Mouse (Mus musculus): ENCODE data around the gene Mrpl55. TPM values are rescaled to one million over a fixed set of nuclear protein-coding genes. Genes with fewer than 3 reads are reported as not detected.

Gene Mrpl55
- total and polyA plus RNA-seq, 3 experiments: 68.5 to 75.5 TPM; not detected in 1

DNA sequence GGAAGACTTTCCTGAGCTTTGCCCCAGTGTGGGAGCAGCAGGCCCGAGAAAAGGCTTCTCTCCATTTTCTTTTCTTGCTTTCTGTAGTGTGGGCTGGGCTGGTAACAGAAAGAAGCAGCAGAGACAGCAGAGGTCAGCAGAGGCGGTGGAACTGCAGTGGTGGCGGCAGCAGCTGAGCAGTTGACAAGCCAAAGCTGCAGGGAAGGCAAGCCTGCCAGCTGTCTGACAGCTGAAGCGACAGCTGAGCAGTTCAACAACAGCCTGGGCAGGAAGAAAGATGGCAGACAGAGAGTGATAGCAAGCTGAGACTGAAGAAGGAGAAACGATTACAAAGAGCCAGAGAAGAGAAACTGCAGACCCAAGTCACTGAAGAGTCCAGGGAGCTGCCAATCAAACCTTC is 40.9 kb upstream of the Mrpl55 start:
- H3K9me3 ChIP-seq (replicated peaks; ENCODE audit: insufficient read depth, low read length): no peaks in the 10 kb centered on the region
- DNase-seq (ENCODE audit: low read depth, low spot score): peak; percentile 72
- H3K4me1 ChIP-seq (ENCODE audit: control insufficient read depth in 1 of 2, insufficient read depth in 2 of 2, low read length in 2 of 2): peaks cover 14 to 29% of the 10 kb centered on the region in 2 experiments
- no peaks in the 10 kb centered on the region for H3K27me3 ChIP-seq (ENCODE audit: control insufficient read depth in 1 of 2, insufficient read depth in 2 of 2, low read length in 2 of 2)
- H3K9ac ChIP-seq (ENCODE audit: control insufficient read depth, low read depth, low read length, poor library complexity, severe bottlenecking): no peak overlapping the region
- peaks cover 10% of the 10 kb centered on the region for H3K79me2 ChIP-seq (ENCODE audit: control insufficient read depth, insufficient read depth, low read length, poor library complexity)
- H3K36me3 ChIP-seq (ENCODE audit: control insufficient read depth in 1 of 2, insufficient read depth in 2 of 2, low read length in 2 of 2): peaks cover 0 to 26% of the 10 kb centered on the region in 2 experiments; a peak in 2 of 4 replicates
- peak overlapping the region; percentile 10; the same call in 1 of the 2 replicates for H3K27ac ChIP-seq (ENCODE audit: control insufficient read depth, low read depth, low read length)
- H3K4me3 ChIP-seq (ENCODE audit: control insufficient read depth in 1 of 2, insufficient read depth in 1 of 2, low read depth in 2 of 2, low read length in 2 of 2): peak overlapping the region in 1 of 2 experiments; percentile 6; a peak in 1 of 4 replicates
- TF ChIP-seq MAZ (IDR thresholded peaks at IDR 0.05; ENCODE audit: low read depth, low read length) (no peak), MAFK (IDR thresholded peaks at IDR 0.05; ENCODE audit: borderline replicate concordance, low read depth, low read length) (peak; percentile 46; the same call in 1 of the 2 replicates), ZKSCAN1 (IDR thresholded peaks at IDR 0.05; ENCODE audit: low read depth, low read length) (no peak), ZMIZ1 (IDR thresholded peaks at IDR 0.05; ENCODE audit: low read depth, low read length) (no peak), NRF1 (IDR thresholded peaks at IDR 0.05; ENCODE audit: insufficient read depth, low read depth, low read length, poor library complexity, severe bottlenecking) (no peak), MXI1 (IDR thresholded peaks at IDR 0.05; ENCODE audit: low read depth, low read length) (peak; percentile 88), RAD21 (IDR thresholded peaks at IDR 0.05; ENCODE audit: low read depth, low read length) (peak; percentile 14), TCF12 (IDR thresholded peaks at IDR 0.05; ENCODE audit: low read depth, low read length) (peak; percentile 92), RCOR1 (IDR thresholded peaks at IDR 0.05; ENCODE audit: low read depth, low read length) (peak; percentile 27; the same call in 1 of the 2 replicates), SIN3A (IDR thresholded peaks at IDR 0.05; ENCODE audit: low read length) (peak; percentile 100), POLR2AphosphoS5 (IDR thresholded peaks at IDR 0.05; ENCODE audit: borderline replicate concordance, low read depth, low read length) (no peak), KAT2A (conservative IDR thresholded peaks at IDR 0.05; ENCODE audit: low read depth, low read length) (peak; percentile 53; the same call in 1 of the 2 replicates), E2F4 (IDR thresholded peaks at IDR 0.05; ENCODE audit: borderline replicate concordance, low read depth, low read length) (no peak), HCFC1 (IDR thresholded peaks at IDR 0.05; ENCODE audit: low read depth, low read length) (0 out of 2 replicates have a peak, but pooled peaks have one; percentile 32), GABPA (IDR thresholded peaks at IDR 0.05; ENCODE audit: low read depth, low read length) (no peak), GATA1 (IDR thresholded peaks at IDR 0.05; ENCODE audit: low read depth, low read length) (peak; percentile 69), MYB (IDR thresholded peaks at IDR 0.05; ENCODE audit: low read depth, low read length) (0 out of 2 replicates have a peak, but pooled peaks have one; percentile 16), ELF1 (IDR thresholded peaks at IDR 0.05; ENCODE audit: low read depth, low read length) (no peak), UBTF (IDR thresholded peaks at IDR 0.05; ENCODE audit: borderline replicate concordance, insufficient read depth, low read depth, low read length) (no peak), MYC (IDR thresholded peaks at IDR 0.05; ENCODE audit: low read depth, low read length) (no peak), NELFE (IDR thresholded peaks at IDR 0.05; ENCODE audit: low read depth, low read length) (no peak), ZC3H11A (IDR thresholded peaks at IDR 0.05; ENCODE audit: low read depth, low read length) (peak; percentile 59), CTCF (IDR thresholded peaks at IDR 0.05 in 2 of 3, conservative IDR thresholded peaks at IDR 0.05 in 1 of 3; ENCODE audit: control insufficient read depth in 1 of 3, insufficient read depth in 1 of 3, low read depth in 2 of 3, low read length in 3 of 3, poor library complexity in 1 of 3, severe bottlenecking in 1 of 3) (peak in 2 of 3 experiments; percentile 12 to 27; a peak in 2 of 6 replicates), SMC3 (IDR thresholded peaks at IDR 0.05; ENCODE audit: low read depth, low read length) (peak; percentile 32; the same call in 1 of the 2 replicates), ETS1 (IDR thresholded peaks at IDR 0.05; ENCODE audit: low read depth, low read length) (peak; percentile 100), TAL1 (IDR thresholded peaks at IDR 0.05; ENCODE audit: low read length) (no peak), BHLHE40 (IDR thresholded peaks at IDR 0.05; ENCODE audit: borderline replicate concordance, low read depth, low read length) (peak; percentile 58; the same call in 1 of the 2 replicates), MAX (IDR thresholded peaks at IDR 0.05; ENCODE audit: low read length) (no peak; the same call in 1 of the 2 replicates), ZNF384 (IDR thresholded peaks at IDR 0.05; ENCODE audit: low read depth, low read length) (no peak), TBP (IDR thresholded peaks at IDR 0.05; ENCODE audit: low read depth, low read length) (no peak), CHD2 (IDR thresholded peaks at IDR 0.05; ENCODE audit: low read length) (no peak), JUND (IDR thresholded peaks at IDR 0.05; ENCODE audit: low read depth, low read length) (no peak), POLR2AphosphoS2 (IDR thresholded peaks at IDR 0.05; ENCODE audit: low read length) (no peak), CHD1 (IDR thresholded peaks at IDR 0.05; ENCODE audit: low read depth, low read length) (no peak), EP300 (IDR thresholded peaks at IDR 0.05; ENCODE audit: low read depth in 1 of 2, low read length in 2 of 2) (peak in 1 of 2 experiments; percentile 68; a peak in 2 of 4 replicates), MEF2A (IDR thresholded peaks at IDR 0.05; ENCODE audit: extremely low read depth, insufficient replicate concordance, low read depth, low read length, poor library complexity, severe bottlenecking) (no peak), POLR2A (IDR thresholded peaks at IDR 0.05; ENCODE audit: control insufficient read depth in 1 of 2, insufficient read depth in 1 of 2, low read depth in 1 of 2, low read length in 2 of 2, poor library complexity in 1 of 2) (no peak)
